Mouse (Mus musculus) frontal cortex, postnatal 10 days (tissue): ENCODE results near the gene Tll2.

Experiments
- DNase-seq, 2 experiments: peaks; one replicate each; pipeline ENCODE4 v3.0.0; 2022; ENCODE audit warnings: low spot score in 2 of 2, mixed read lengths in 1 of 2

Tll2 gene

DNA sequence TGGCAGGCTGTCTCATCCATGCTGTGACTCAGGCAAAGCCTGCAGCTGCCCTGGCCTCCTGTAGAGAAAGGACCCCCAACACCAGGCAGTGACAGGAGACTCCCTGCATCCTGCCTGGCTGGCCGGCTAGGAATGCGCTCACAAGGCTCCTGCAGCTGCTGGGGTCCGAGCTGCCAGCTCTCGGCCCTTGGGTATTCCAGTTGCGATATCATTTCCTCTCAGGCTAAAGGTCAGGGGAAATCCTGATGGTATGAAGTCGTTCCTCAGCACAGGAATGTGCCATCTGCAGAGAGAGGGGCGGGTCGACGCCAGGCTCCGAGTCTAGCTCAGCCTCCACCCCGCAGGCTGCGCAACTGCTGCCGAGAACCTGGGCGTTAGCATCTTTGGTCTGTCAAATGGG is 46.2 kb downstream of the Tll2 start:
- no peak for DNase-seq

DNA sequence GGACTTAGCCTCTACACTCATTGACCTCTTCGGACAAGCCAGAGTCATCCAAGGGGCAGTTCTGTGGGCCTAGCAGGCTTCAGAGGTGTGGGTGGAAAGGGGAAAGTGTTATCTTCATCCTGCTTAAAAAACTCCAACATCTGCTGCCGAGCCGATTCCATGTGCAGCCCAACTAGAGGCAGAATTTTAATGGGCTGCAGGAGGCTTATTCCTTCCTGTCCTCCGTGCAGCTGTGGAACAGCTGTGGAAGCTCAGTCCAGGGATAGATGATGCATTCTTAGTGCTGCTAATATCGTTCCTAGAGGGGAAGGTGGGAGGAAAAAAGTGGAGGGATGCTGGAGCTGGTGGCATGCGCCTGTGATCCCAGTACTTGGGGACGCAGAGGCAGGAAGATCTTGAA is 52.0 kb downstream of the Tll2 start:
- no peak for DNase-seq

DNA sequence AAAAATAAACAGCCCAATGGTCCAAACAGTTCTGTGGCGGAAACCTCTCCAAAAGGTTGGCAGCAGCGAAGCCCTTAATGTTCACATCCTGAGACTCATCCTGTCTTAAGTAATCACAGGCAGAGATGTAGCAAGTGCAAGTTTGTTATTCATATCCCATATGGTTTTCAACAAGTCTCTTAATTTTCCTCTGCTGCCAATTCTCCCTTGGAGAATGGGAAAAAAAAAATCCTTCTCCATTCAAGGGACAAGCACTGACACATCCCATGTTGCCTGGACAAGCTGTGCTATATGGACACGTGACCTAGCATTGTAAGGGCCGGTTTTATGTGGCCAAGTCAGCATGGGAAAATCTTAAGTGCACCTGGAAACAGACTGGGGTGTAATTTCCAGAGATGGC is 54.2 kb downstream of the Tll2 start:
- no peak for DNase-seq

DNA sequence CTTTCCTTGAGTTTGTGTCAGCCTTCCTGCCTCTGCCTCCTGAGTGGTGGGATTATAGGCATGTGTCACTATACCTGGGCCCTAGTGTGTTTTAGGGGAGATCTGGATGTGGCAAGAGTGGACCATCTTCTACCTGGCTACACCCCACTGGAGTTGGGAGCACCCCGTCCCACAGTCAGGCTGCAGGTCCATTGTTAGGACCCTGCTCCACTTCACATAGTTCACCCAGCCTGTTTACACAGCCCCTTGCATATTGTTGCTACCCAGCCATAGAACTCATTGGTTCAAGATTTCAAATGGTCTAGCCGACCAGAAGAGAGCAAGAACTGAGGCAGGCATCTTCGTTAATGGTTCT is 54.6 kb downstream of the Tll2 start:
- no peak for DNase-seq

DNA sequence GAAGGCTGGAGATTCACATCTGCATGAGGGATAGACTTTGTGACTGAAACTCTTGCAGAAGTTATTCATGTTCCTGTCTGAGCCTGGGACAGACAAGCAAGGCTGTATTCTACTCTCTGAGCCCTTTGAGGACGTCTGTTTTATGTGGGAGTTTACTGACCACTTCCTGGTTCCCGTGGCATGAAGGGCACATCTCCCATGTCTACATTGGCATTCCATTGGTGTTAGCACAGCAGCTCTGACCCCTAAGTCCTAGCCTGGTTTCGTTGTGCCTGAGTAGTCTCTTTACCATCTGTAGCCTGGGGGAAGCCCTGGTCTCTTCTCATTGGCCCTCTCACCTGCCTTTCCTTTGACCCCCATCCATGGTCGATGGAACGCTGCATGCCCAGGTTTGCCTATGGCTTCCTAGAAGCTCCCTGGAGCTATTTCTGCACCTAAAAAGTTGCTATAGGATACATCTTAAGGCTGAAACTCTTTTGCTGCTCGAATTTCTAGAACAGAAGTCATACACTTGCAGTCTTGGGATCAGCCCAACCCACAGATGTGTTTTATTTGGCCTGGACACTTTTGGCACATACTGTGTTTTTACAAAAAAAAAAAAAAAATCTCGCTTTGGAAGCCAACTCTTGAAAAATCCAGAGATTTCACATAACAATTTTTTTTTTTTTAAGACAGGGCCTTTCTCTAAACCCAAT is 55.2 kb downstream of the Tll2 start:
- DNase-seq: no peak

DNA sequence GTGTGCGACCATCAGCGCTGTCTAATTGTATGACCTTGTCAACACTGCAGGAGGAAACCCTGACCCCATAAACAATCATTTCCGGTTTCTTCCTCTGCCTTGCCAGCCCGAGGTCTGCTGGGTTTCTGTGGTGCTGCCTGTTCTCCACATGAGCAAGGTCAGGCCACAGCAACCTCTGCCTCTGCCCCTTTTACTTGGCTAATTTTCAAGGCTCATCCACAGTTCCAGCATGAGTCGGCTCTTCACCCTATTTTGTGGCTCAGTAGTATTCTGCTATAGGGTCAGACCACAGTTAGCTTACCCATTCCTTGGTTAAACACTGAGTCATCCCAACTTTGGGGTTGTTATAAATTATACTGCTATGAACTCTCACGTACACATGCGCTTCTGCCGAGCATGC is 65.7 kb downstream of the Tll2 start:
- no peak for DNase-seq

DNA sequence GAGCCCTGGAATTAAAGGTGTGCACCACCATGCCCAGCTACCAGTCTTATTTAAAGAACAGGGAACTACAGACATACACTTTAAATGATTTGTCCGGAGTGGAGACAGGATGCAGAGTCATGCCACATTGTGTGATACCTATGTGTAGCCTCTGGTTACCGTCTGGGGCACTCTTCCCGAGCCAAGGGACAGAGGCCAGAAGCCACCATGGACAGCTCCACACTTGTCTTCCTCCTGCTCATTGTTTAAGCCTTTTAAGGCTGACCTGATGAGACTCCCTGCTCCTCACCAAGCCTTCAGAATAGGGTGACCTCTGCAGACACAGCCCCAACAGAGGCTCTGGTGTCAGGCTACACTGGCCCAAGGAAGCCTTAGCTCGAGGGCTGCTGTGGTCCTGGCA is 67.0 kb downstream of the Tll2 start:
- no peak for DNase-seq

DNA sequence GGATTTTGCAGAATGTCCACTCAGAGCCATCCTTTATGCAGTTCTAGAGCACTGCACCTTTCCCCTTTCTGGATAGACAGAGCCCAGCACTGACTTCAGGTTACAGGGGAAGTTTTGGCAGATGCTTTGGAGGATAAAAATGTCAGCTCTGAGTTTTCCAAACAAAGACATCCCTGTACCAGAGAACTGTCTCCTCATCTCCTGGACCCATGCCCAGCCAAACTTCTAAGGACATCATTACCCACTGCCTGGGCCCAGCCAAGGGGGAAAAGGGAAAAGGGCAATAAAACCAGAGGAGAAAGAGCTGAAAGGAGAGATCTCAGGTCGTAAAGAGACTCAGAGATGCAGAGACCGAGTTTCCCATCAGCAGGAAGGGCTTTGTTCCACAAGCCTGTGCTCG is 83.6 kb downstream of the Tll2 start:
- DNase-seq: no peak

DNA sequence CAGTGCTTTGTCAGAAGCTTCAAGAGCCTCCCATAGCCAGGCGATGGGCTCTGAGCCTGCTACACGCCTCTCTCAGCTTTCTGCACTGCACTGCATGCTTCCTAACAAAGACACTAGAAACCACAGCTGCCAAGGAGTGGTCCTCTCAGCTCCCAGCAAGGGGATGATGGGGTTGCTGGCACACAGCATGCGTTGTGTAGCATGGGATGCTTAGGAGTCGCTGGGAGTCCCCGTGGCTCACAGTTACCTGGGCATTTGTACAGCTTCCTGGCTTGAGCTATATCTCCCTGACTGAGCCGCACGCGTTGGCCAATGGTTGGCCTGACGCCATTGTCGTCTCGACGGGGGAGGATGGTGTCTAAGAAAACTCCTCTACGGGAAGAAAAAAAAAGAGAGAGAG is 86.7 kb downstream of the Tll2 start:
- peak; percentile 43 to 62 for DNase-seq

DNA sequence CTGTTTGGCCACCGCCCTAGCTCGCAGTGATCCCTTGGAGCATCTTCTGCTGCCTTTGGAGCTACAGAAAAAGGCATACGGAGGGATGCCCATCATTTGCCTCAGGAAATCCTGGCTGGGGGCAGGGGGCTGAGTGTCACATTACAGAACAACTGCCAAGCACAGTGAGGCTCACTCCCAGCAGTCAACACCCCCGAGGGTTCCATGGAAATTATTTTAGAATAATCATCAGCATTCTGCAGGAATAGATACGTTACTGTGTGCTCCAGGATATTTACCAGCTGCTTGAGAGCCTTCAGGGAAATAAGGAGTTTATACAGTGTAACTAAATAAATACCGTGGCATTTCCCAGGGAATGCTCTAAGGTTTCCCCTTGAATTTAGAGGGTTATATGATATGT is 88.3 kb downstream of the Tll2 start:
- no peak for DNase-seq

DNA sequence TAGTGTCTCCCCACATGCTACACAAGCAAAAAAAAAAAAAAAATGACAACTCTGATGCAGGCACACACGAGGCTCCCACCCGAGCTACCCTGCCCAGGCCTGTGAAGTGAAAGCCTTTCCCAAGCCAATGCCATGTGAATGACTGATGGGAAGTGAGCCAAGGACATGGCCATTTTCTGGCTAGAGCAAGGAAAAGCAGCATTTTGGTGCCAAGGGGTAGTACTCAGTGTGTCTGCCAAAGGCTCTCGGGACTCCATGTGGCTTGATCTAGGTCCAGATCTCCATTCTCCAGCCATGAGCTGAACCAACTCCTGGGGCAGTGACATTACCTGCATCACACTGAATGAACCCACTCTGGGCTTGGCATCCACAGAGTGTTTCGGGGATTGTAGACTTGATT is 89.3 kb downstream of the Tll2 start:
- no peak for DNase-seq

DNA sequence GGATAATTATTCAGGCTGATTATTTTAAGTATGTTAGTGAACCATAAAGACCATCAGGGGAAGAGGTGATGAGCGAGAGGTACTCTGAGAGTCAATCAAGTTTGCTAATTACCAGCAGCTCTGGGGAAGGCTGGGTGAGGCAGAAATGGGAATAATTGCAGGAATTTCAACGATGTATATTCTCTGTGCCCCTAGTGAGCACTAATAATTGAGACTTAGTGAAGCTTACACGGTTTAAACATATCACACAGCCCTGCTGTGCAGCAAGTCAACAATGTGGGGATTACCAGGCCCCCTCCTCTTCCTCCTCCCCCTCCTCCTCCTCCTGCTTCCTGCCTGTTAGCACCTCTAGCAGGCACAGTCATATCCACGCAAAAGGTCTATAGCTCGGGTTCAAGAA is 92.0 kb downstream of the Tll2 start:
- no peak for DNase-seq

DNA sequence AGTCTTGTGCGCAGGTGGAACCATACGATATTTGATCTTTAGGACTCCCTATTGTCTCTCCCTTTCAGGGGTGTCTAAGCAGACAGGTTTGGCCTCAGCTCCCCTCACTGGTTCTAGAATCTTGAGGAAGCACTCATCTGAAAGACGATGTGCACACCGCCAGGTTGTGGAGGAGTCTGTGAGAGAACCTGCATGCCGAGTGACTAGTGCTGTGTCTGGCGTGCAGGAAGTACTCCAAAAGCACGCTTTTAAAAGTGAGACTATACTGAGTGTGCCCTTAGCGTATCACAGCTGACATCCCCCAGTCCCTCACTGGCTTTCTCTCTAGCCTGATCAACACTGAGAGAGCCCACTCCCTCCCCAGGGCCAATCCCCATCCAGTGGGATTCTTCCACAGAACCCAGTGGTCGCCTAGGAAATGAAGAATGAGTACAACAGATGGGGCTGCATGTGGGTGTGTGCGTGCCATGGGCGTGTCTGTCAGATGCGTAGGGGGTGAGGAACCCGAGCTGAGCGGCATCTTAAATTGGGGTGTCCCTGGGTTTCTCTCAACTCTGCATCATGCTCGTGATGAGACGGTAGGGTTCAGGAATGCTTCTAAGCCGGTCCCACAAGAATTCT is 92.6 kb downstream of the Tll2 start:
- DNase-seq: peak; percentile 36 to 64

DNA sequence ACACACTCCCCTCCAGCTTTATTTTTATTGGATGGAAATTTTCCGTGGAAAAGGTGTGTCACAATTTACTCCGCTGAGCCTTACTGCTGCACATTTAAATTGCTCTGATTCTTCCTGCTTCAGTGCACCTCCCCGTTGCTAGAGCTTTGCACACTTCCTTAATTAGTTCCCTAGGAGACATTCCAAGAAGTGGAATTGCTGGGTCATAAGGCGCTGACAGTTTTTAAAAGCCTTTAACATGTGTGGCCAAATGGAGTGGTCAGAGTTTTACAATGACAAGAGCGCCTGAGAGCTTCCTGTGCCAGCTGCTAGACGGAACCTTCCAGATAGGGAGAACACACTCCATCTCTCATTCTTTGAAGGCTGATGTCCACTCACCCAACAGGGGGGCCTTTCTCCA is 94.0 kb downstream of the Tll2 start:
- DNase-seq: no peak

DNA sequence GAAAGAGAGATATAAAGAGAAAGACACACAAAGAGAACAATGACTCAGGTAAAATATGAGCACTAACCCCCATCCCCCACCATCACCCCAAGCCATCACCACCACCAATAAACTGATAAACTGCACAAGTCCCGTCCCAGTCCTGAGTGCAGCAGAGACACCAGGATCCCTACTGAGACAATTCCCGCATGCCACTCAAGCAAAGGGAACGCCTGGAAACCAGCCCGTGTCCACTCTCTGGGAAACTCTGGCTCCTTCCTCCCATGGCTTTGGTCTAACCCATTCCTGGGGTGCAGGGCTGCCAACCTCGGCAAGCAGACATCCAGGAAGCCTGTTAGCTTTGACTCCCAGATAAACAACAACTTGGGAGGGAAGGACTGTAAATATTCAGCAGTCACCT is 96.6 kb downstream of the Tll2 start:
- DNase-seq: no peak

DNA sequence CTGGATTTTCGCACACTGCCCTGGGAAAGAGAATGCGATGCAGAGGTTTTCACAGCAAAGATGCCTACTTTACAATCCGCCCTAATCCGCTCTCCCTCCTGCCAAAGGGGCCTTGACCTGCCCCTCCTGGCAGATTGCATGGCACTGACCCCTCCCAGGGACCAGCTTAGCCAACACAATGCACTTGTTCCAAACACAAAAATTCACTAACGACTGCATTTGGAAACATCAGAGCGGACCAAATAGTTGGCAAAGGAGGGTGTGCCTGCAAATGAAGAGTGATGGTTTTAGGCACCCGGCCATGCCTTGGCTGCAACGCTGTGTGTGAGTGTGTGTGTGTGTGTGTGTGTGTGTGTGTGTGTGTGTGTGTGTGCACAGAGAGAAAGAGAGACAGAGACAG is 97.1 kb downstream of the Tll2 start:
- DNase-seq: no peak

DNA sequence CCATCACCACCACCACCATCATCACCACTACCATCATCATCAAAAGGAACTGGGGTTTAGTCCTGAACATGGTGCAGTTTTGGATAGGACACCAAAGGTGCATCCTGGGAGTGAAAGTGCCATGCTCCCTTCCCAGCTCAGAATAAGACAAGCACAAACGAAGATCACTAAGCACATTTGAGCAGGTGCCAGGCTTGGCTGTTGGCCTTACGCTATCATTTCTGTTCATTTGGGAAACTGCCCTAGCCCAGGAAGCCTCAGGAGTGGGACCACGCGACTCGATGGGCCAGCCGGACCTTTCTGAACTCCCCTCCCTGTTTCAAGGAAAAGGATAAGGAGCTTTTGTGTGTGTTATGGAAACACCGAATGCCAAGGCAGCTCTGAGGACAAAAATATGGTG is 98.0 kb downstream of the Tll2 start:
- no peak for DNase-seq

DNA sequence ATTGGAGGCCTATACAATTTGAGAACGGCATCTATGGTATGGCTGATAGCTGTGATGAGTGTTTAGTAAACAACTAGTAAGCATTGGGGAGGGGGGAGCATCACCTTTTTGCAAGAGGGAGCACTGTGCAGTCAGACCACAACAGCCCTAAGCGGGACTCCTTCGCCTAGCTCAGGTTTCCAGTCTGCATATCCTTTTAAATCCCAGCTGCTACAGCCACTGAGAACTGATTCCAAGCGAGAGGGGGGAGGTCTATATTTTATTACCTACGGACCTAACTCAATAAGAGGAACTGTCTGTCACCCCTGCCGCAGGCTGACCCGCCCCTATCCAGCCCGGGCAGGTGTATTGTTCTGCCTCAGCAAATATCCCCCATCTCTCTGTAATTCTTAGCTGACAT is 99.1 kb downstream of the Tll2 start:
- no peak for DNase-seq

DNA sequence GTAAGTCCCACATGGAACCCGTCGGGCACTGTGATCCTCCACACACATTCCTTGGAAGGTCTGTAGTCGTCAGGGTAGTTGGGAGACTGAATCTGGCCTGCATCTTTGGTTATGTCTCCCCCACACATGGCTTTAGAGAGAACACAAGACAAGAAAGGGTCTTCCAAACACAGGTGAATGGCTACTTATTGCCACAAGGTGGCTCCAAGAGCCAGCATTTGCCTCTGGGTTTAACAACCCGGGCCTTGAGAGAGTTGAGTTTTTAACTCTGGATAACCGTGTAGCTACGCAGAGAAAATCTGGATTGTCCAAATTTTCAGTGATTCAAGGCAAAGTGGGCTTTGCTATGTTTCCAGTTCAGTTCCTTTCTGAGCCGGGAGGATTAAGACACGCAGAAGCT is 101.7 kb downstream of the Tll2 start:
- DNase-seq: no peak

DNA sequence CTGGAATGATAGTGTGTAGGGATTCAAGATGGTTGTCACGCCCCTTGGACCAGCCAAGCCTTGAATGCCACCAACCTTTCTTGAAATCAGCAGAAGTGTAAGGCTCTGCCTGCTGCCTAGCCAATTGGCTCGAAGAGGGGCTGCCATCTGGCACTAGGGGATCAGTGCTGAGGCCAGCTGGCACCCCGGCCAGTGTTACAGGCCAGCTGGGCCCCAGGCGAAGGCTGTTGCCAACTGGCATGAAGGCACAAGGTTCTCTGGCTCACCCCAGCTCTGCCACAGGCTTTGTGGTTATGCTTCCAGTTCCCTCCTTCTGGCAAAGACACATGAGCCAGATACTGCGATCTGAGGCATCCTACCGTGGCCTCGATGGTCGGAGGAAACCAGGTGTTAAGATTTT is 105.2 kb downstream of the Tll2 start:
- peak; percentile 70 for DNase-seq

DNA sequence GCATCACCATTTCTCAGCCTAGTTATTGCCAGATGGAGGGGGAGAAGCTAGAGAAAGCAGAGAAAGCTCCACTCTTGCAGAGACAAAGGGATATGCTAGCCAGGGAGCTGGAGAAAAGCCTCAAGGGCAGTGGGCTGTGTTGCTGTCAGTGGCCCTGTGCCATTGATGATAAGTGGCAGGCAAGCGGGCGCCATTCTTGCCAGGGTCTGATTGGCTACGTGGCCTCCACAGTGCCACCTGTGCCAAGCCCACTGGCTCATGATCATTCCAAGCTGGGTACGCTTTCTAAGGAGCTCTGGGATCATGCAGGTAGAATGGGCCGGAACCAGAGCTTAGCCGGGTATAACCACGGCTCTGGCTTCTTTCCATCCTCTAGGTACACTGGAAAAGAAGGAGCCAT is 105.8 kb downstream of the Tll2 start:
- no peak for DNase-seq

DNA sequence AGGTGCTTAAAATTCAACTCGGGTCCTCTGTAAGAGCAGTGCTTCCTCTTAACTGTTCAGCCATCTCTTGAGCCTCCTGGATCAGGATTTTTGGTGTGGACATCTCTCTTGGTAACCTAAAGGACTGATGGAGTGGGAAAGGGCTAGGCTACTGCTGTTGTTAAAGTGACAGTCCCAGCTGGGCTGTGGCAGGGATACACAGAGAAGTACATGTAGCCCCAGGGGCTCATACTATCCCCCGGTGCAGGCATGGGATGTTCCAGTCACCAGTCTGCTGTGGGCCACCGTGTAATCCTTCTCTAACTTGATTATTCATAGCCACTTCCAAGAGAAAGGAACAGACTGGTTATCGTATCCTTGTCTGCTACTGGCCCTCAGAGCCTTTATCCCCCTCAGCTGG is 109.6 kb downstream of the Tll2 start:
- no peak for DNase-seq

DNA sequence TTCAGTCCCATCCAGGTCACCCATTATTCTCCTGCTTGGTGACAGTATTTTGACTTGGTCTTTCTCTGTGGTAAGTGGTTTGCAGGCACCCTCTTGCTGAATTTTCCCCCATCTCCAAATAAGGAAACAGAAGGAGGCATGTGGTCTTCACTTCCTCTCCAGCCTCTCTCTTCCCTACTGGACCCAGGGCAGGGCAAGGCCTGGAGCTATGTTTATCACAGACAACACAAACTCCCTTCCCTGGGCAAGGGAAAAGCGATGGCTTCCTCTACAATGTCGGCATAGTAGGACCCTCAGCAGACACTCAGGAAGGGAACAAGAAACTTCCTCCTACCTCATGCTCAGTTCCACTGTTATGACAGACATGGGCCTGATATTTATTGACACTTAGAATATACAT is 114.7 kb downstream of the Tll2 start:
- DNase-seq: no peak

DNA sequence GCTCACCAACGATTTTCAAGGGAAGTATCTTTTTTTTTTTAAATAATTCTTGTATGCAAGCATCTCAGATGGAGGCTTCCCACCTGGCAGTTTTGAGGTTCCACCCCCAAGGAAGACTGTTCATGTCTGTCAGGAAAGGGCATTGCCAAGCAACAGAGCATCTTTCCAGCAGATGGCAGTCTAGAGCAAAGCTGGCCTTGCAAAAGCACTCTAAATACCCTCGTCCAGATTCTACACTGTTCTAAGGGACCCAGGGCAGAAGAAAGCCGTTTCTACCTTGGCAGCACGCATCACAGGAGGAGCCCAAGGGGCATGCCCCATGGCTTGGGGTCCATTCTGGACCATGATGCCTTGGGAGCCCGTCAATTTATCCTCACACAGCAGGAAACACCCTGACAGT is 116.8 kb downstream of the Tll2 start:
- peak in 1 of 2 experiments; percentile 46 for DNase-seq
